Mouse (Mus musculus): ENCODE measurements around the gene 6820408C15Rik.

The 6820408C15Rik gene

DNA sequence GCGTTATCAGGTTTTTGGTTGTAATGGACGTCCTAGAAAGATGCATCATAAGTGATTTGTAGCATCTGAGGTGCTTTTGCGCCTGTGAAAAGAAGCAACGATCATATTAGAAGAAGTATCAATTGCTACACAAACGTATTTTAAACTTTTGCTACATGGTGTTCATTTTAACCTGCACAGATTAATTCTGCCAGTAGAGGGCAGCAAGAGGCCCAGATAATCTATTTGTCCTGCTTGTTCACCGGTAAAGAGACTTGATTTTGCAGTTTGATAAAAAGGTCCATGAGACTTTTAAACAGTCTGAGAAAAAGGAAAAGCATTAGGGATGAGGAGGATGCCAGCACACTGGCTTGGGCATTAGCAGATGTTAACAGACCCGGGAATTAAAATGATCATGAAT is 55.6 kb downstream of the 6820408C15Rik start:
- DNase-seq (ENCODE audit: low spot score) = peak; percentile 60

- no peak for DNase-seq (ENCODE audit: low spot score)
These were observed 57.0 kb downstream of the 6820408C15Rik start for GRCm38 (mm10) chr2:152472434-152472833.

DNA sequence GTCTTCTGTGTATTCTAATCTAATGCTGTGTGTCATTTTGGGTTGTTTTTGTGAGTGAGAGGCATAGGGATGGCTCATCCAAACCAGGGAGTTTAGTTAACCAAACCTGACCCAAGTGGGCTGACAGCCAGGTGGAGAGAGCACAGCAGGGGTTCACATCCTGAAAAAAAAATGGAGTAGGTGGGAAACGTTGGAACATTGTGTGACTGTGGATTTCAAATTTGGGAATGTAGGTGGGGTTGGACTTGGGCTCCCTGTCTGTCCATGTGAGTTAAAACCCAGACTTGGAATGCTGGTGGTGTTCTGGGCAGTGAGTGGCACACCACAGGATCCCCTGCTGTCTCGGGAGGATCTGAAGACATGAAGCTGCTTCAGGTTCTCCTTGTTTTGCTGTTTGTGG is 61.4 kb downstream of the 6820408C15Rik start, which contains the start of gene Defb20:
Gene Defb20, plus strand, starts transcription at position 301 of the 400 bp plus-strand sequence.
- no peak for DNase-seq (ENCODE audit: low spot score)

DNA sequence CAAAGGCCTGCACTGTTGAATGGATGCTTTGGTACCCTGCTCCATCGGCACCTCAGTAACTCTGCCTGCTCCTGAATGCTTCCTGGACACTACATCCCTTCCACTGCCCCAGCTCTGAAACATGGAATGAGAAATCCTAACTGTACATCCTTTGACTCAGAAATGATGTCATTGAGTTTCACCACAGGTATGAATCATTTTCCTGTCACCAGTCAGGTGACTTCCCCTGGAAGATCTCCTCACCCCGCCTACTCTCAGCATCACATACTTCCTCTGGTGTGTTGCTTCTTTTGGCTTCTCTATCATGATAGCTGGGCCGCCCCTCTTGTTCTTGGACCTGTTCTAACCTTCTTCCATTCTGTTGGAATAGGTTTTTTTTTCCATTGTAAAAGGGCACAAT is 65.5 kb downstream of the 6820408C15Rik start:
- no peak for DNase-seq (ENCODE audit: low spot score)

GRCm38 (mm10) chr2:152481726-152482125 is 66.3 kb downstream of the 6820408C15Rik start:
- DNase-seq (ENCODE audit: low spot score) = no peak

DNA sequence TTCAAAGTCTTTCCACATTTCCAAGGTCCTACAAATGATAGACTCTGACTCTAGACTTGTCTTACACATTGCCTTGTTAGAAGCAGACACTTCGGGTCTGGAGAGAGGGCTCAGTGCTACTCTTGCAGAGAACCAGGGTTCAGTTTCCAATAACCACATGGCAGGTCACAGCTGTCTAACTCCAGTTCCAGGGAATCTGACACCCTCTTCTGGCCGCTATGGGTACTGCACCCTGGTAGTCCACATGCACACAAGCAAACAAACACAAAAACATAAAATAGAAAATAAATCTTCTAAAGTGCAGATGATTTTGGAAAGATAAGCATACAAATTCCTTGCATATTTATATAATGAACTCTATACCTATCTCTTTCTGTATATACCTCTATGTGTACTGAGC is 71.6 kb downstream of the 6820408C15Rik start:
- no peak for DNase-seq (ENCODE audit: low spot score)

DNA sequence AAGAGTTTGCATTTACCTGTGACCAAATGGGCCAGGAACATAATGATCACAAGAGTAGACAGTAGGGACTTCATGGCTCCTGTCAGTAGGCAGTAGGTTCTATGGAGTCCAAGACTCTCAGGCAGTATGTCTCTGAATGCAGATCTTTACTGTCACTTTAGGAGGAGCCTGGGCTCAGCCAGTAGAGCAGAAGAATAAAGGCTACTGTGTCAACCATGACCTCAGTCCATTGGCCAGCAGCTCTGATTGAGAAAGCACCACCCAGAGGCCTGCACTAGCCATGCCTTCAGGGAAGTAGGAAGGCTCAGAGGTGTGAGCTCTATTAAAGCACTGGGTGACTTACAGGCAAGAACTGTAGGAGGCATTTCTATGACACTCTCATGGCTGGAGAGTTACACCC is 74.7 kb downstream of the 6820408C15Rik start, which contains the start of gene Defb22:
Gene Defb22, minus strand, starts transcription at position 101 of the 400 bp plus-strand sequence.
- DNase-seq (ENCODE audit: low spot score) = no peak

GRCm38 (mm10) chr2:152493151-152493550 is 77.8 kb downstream of the 6820408C15Rik start:
- no peak for DNase-seq (ENCODE audit: low spot score)
